Mouse (Mus musculus) liver, adult 2 months (tissue): ENCODE results near the gene Armcx5.

Experiments
- CTCF ChIP-seq: fragments of 200-500 bp; IDR thresholded peaks from 2 replicates; pipeline ENCODE4 v1.5.1; 2011; ENCODE audit warnings: low read depth, low read length, control low read depth
- POLR2A ChIP-seq: fragments of 200-500 bp; IDR thresholded peaks from 2 replicates; pipeline ENCODE4 v1.6.1; 2011; ENCODE audit warnings: low read length, control low read depth; ENCODE audit not compliant: insufficient read depth; ENCODE audit errors: extremely low read depth

DNA sequence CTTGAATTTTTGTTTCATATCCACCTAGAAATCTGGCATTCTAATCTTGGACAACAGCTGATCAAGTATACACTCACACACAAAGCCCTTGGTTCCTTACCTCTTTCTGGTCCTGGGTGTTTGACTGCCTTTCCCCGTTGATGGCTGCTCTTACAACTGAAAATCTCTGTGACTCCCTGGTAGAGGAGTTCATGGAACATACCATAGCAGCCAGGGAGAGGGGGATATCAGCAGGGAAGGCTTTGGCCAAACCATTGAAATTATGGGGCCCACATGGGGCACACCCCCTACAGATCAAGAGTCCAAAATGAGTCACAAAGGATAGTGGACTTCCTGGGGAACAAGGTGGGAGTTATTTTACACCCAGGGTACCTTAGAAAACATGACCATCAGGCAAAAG, 48.9 kb upstream of the Armcx5 start, which contains the start of gene Tcp11x2:
- TF ChIP-seq CTCF (no peak), POLR2A (no peak)
